Mouse (Mus musculus) forebrain, embryonic 10.5 days (tissue): ENCODE data around the gene Coq8b. TPM values are rescaled to one million over a fixed set of nuclear protein-coding genes. Genes with fewer than 3 reads are reported as not detected.
A peak's percentile ranks its signal among the peaks of the same experiment; 100 is the strongest.

Source experiments
- DNase-seq: peaks from one replicate; pipeline ENCODE4 v3.0.0-alpha.2; 2017; ENCODE audit warnings: low spot score; ENCODE audit errors: extremely low spot score
- H3K27ac ChIP-seq: fragments of 300-500 bp; sonication (generic); 2 replicates; pipeline ENCODE4 v1.5.1; 2016; ENCODE audit warnings: mild to moderate bottlenecking
- H3K27me3 ChIP-seq: fragments of 300-500 bp; sonication (generic); 2 replicates; pipeline ENCODE4 v1.6.1; 2016; ENCODE audit warnings: mild to moderate bottlenecking; ENCODE audit not compliant: poor library complexity, severe bottlenecking
- H3K36me3 ChIP-seq: fragments of 300-500 bp; sonication (generic); replicated peaks from 2 replicates; pipeline ENCODE4 v1.6.1; 2016; ENCODE audit warnings: mild to moderate bottlenecking, moderate library complexity
- H3K4me1 ChIP-seq: fragments of 300-500 bp; sonication (generic); 2 replicates; pipeline ENCODE4 v1.6.1; 2016
- H3K4me3 ChIP-seq: fragments of 300-500 bp; sonication (generic); 2 replicates; pipeline ENCODE4 v1.5.1; 2016; ENCODE audit warnings: mild to moderate bottlenecking, moderate library complexity
- H3K9me3 ChIP-seq: fragments of 300-500 bp; sonication (generic); 2 replicates; pipeline ENCODE4 v1.6.1; 2016; ENCODE audit warnings: mild to moderate bottlenecking, moderate library complexity
- WGBS: fragments of 180-500 bp; shearing (Covaris S2); methylation state at CpG from one replicate; pipeline ENCODE4 v1.1.7; 2016; 5-methylcytosine and 5-hydroxymethylcytosine counted together
- polyA plus RNA-seq: library from polyadenylated mRNA; unstranded; fragments of >200 nt; fragmentation: Nextera tagmentation; extraction: Ambion mirVana; gene quantifications from 2 replicates; pipeline ENCODE4 v1.2.1, GENCODE M21; 2016

The Coq8b gene
- polyA plus RNA-seq: 24.1 and 24.4 TPM in 2 replicates

DNA sequence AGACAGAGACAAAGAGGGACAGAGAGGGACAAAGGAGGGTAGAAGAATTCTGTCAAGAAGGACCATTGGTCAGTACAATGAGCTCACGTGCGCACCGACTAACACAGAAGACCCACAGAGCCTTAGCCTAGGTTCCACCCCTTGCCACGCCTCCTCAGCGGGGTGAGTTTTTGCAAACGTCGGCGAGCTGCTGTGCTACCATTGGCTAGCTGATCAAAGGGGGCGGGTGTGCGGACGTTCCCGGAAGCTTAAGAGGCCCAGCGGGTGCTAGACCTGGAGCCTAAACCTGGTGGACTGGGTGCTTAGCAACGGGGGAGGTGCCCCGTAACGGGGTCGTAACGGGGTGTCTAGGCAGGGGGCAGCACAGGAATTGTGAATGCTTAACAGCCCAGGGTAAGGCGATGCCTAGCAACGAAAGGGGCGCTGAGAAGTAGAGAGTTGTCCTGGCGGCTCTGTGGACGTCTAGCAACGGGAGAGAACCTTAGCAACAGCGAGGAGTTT is at the start of gene Coq8b:
Gene Coq8b (plus strand): TSS at position 243 of the 501 bp plus-strand sequence.
- no peaks in the 10 kb centered on the region for H3K9me3 ChIP-seq
- H3K36me3 ChIP-seq: peaks cover 7% of the 10 kb centered on the region
- peak; percentile 98 for DNase-seq
- H3K27me3 ChIP-seq: no peaks in the 10 kb centered on the region
- under 1% methylated on average over 25 of the region's 25 CpGs for WGBS
- H3K27ac ChIP-seq: peak within 1 kb of the TSS; percentile 88
- peaks cover 35% of the 10 kb centered on the region for H3K4me1 ChIP-seq
- peak within 1 kb of the TSS; percentile 63 for H3K4me3 ChIP-seq

GRCm38 (mm10) chr7:27184964-27185363 is 47.9 kb upstream of the Coq8b start:
- Histone ChIP-seq H3K27me3 (no peaks in the 10 kb centered on the region), H3K36me3 (peaks cover 72% of the 10 kb centered on the region), H3K9me3 (peaks cover 4% of the 10 kb centered on the region; the same call in 1 of the 2 replicates), H3K4me3 (no peak overlapping the region), H3K4me1 (peaks cover 8% of the 10 kb centered on the region), H3K27ac (no peak overlapping the region)
- peak; percentile 59 for DNase-seq
- WGBS: 81% methylated on average over 3 of the region's 3 CpGs

DNA sequence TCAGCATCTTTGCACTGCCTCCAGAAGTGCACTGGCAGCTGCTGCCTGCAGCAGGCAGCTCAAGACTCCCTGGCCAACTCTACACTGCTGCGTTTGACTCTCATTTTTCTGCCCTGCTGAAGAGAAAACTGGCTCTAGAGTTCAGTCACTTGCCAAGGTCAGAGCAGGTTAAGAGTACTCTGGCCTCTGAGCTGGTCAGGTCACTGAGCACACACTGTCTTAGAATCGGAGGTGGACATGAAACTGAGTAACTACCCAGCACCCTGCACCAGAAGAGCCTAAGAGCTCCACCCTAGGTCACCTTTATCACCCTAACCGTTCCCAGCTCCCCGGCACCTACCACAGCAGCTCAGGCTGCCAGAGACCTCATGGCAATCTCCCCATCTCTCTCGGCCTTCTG is 46.8 kb upstream of the Coq8b start:
- Histone ChIP-seq H3K4me3 (no peak overlapping the region), H3K36me3 (peaks cover 82% of the 10 kb centered on the region), H3K9me3 (peaks cover 4% of the 10 kb centered on the region; the same call in 1 of the 2 replicates), H3K27ac (no peak overlapping the region), H3K27me3 (no peaks in the 10 kb centered on the region), H3K4me1 (0 out of 2 replicates have a peak, but pooled peaks cover under 1% of the 10 kb centered on the region)
- DNase-seq: no peak
- 96% methylated on average over 5 of the region's 5 CpGs for WGBS

DNA sequence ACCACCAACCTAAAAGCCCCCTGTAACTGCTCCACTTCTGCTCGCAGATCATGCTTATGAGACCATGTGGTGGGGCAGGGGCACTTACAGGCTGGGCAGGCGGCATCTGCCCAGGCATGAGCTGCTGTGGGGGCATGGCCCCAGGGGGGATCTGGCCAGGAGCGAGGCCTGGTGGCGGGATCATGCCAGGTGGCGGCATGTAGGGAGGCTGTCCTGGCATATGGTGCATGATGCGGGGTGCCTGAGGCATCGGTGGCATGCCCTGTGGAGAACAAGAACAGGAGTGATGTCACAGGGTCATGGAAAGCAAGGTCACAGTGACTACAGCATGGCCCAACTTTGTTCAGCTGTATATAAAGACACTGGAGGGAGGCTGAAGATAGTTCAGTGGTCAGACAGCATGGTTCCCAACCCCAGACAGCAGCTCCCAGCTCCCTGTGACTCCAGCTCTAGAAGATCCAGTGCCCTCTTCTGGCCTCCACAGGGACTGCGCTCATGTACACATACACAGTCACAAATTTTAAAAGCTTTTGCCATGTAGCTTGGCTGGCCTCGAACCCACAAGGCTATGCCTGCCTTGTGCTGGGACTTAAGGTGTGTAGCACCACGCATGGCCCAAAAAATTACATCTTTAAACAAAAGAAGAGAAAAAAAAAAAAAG is 43.4 kb upstream of the Coq8b start:
- H3K4me3 ChIP-seq: no peak overlapping the region
- H3K27me3 ChIP-seq: no peaks in the 10 kb centered on the region
- no peak overlapping the region for H3K27ac ChIP-seq
- DNase-seq: no peak
- H3K4me1 ChIP-seq: peaks cover 13% of the 10 kb centered on the region
- peaks cover 4% of the 10 kb centered on the region; the same call in 1 of the 2 replicates for H3K9me3 ChIP-seq
- 96% methylated on average over 10 of the region's 10 CpGs for WGBS
- H3K36me3 ChIP-seq: peaks cover 99% of the 10 kb centered on the region

DNA sequence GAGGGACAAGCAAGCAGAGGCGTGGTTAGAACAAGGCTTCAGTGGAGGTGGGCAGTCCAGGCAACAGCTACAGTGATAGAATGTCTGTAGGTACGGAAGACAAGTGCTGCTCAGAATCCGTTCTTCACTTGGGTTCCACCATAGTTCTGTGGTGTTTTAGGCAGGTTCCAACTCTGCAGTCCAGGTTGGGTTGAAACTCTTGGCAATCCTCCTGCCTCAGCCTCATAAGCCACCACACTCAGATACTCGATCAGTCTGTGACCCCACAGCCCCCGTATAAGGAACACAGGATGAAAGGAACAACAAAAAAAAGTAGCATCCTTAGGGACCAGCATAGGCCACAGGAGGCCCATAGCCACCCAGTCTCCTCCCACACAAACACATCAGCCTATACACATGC is 40.4 kb upstream of the Coq8b start:
- H3K4me1 ChIP-seq: peaks cover 31% of the 10 kb centered on the region
- DNase-seq: no peak
- H3K4me3 ChIP-seq: no peak overlapping the region
- peaks cover 78% of the 10 kb centered on the region for H3K36me3 ChIP-seq
- no peaks in the 10 kb centered on the region; the same call in 1 of the 2 replicates for H3K9me3 ChIP-seq
- no peak overlapping the region for H3K27ac ChIP-seq
- no peaks in the 10 kb centered on the region for H3K27me3 ChIP-seq
- 94% methylated on average over 5 of the region's 5 CpGs for WGBS

DNA sequence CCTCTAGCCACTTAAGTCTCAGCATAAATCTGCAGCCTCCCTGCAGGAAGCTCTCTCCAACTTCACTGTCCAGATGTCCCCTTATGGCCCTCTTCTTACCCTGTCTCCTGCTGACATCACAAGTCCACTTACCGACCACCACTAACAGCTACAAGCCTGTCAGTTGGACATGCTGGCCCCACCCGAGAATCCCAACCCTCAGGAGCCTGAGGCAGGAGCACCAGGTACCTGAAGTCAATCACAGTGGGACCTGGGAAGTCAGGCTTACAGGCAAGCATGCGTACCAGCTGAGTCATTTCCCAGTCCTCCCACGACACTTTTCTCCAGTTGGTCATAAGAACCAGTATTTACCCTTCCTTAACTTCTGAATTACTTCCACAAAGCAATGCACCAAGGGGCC is 39.1 kb upstream of the Coq8b start:
- H3K27ac ChIP-seq: no peak overlapping the region
- peaks cover 77% of the 10 kb centered on the region for H3K36me3 ChIP-seq
- H3K27me3 ChIP-seq: no peaks in the 10 kb centered on the region
- no peak for DNase-seq
- 87% methylated on average over 4 of the region's 4 CpGs for WGBS
- peak overlapping the region; percentile 84 for H3K4me3 ChIP-seq
- H3K4me1 ChIP-seq: peaks cover 31% of the 10 kb centered on the region
- no peaks in the 10 kb centered on the region; the same call in 1 of the 2 replicates for H3K9me3 ChIP-seq

- Histone ChIP-seq H3K9me3 (no peaks in the 10 kb centered on the region; the same call in 1 of the 2 replicates), H3K4me3 (peak within 1 kb of the TSS; percentile 84), H3K4me1 (peaks cover 31% of the 10 kb centered on the region), H3K36me3 (peaks cover 64% of the 10 kb centered on the region), H3K27ac (peak within 1 kb of the TSS; percentile 98), H3K27me3 (no peaks in the 10 kb centered on the region)
- DNase-seq: peak; percentile 97
- 1% methylated on average over 64 of the region's 64 CpGs for WGBS
These were observed 36.9 kb upstream of the Coq8b start, which contains the start of the genes BC024978 and Snrpa for GRCm38 (mm10) chr7:27195681-27196611. BC024978 (plus strand) TSS chr7:27195781. Snrpa (minus strand) TSS chr7:27196271.

DNA sequence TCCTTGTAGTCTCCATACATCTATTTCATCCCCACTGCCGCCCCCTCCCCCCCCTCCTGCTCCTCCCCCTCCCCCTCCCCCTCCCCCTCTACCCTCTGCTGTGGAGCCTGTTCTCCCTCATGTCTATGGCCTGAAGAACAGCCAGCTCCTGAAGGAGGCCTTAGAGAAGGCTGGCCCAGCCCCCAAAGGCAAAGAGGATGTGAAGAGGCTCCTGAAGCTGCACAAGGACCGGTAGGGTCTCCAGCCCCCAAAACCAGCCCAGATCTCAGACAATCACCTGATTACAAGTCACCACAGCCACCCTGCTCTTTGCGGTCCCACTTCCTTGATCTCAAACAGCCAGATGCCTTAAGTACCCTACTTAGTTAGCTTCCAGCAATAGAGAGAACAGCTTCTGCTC is 35.7 kb upstream of the Coq8b start:
- Histone ChIP-seq H3K27ac (peak overlapping the region; percentile 98; the same call in 1 of the 2 replicates), H3K9me3 (no peaks in the 10 kb centered on the region), H3K4me3 (peak overlapping the region; percentile 84; the same call in 1 of the 2 replicates), H3K27me3 (no peaks in the 10 kb centered on the region), H3K36me3 (peaks cover 62% of the 10 kb centered on the region), H3K4me1 (peaks cover 31% of the 10 kb centered on the region)
- DNase-seq: no peak
- 80% methylated on average over 3 of the region's 3 CpGs for WGBS

GRCm38 (mm10) chr7:27197634-27198033 is 35.2 kb upstream of the Coq8b start:
- no peaks in the 10 kb centered on the region for H3K27me3 ChIP-seq
- H3K4me1 ChIP-seq: peaks cover 31% of the 10 kb centered on the region
- H3K9me3 ChIP-seq: no peaks in the 10 kb centered on the region
- DNase-seq: no peak
- no peak overlapping the region for H3K4me3 ChIP-seq
- 94% methylated on average over 8 of the region's 8 CpGs for WGBS
- H3K27ac ChIP-seq: peak overlapping the region; percentile 98; the same call in 1 of the 2 replicates
- peaks cover 62% of the 10 kb centered on the region for H3K36me3 ChIP-seq

- DNase-seq: no peak
- H3K9me3 ChIP-seq: no peaks in the 10 kb centered on the region
- H3K27ac ChIP-seq: no peak overlapping the region
- no peak overlapping the region for H3K4me3 ChIP-seq
- H3K27me3 ChIP-seq: no peaks in the 10 kb centered on the region
- H3K4me1 ChIP-seq: peaks cover 28% of the 10 kb centered on the region
- H3K36me3 ChIP-seq: peaks cover 62% of the 10 kb centered on the region
These were observed 34.5 kb upstream of the Coq8b start for GRCm38 (mm10) chr7:27198355-27198754.

DNA sequence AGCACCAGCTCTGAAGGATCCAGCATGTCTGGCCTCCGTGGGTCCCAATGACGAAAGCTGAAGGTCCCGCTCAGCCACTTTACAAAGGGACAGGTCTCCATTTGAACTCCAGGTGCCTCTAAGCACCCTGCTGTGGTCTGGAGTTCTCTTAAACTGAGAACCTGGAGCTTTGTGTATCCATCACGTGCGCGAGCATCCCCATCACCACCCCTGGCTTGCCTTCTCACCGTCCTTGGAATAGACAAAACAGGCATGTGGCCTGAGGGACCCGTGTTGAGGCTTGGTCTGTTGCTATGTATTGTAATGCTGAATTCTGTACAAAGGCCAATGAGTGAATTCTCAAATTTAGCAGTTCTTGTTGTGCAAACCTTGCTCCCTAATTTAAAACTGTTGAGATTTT is 34.0 kb upstream of the Coq8b start:
- Histone ChIP-seq H3K9me3 (no peaks in the 10 kb centered on the region), H3K36me3 (peaks cover 62% of the 10 kb centered on the region), H3K27me3 (no peaks in the 10 kb centered on the region), H3K4me1 (peaks cover 23% of the 10 kb centered on the region), H3K4me3 (no peak overlapping the region), H3K27ac (no peak overlapping the region)
- no peak for DNase-seq
- 93% methylated on average over 8 of the region's 8 CpGs for WGBS

- Histone ChIP-seq H3K27me3 (no peaks in the 10 kb centered on the region), H3K4me1 (no peaks in the 10 kb centered on the region), H3K4me3 (no peak overlapping the region), H3K36me3 (peaks cover 77% of the 10 kb centered on the region), H3K27ac (no peak overlapping the region), H3K9me3 (no peaks in the 10 kb centered on the region)
- no peak for DNase-seq
- WGBS: 96% methylated on average over 8 of the region's 8 CpGs
These were observed 28.9 kb upstream of the Coq8b start for GRCm38 (mm10) chr7:27203730-27204449.
